Mouse (Mus musculus): ENCODE data around the gene 4930512M02Rik. TPM values are rescaled to one million over a fixed set of nuclear protein-coding genes. Genes with fewer than 3 reads are reported as not detected.
"Not testable (repeated sequence)": the region's sequence is repeated elsewhere in the genome, so short reads cannot be mapped to it uniquely, and the experiment has no call there.

Gene 4930512M02Rik
- not detected in 2 replicates for polyA plus RNA-seq (2016; fragmentation: Nextera tagmentation; extraction: Ambion mirVana)

GRCm38 (mm10) chr11:11627735-11628134, at the start of gene 4930512M02Rik:
TSS of gene 4930512M02Rik (minus strand) at chr11:11627835.
- not testable (repeated sequence) for H3K9me3 ChIP-seq (replicated peaks); H3K4me1 ChIP-seq; H3K27ac ChIP-seq; H3K9ac ChIP-seq; H3K27me3 ChIP-seq; H3K4me2 ChIP-seq (replicated peaks); ATAC-seq (ENCODE audit: low FRiP score); H3K4me3 ChIP-seq; H3K36me3 ChIP-seq
- 90% methylated on average over 3 of the region's 4 CpGs for WGBS

- no peak overlapping the region for H3K27ac ChIP-seq
Measured at GRCm38 (mm10) chr11:11677165-11677564, 49.5 kb upstream of the 4930512M02Rik start.

GRCm38 (mm10) chr11:11676068-11676741, 48.6 kb upstream of the 4930512M02Rik start:
- H3K27me3 ChIP-seq = no peaks in the 10 kb centered on the region
- no peaks in the 10 kb centered on the region for H3K36me3 ChIP-seq
- 87% methylated on average over 9 of the region's 9 CpGs for WGBS
- H3K4me3 ChIP-seq = no peak overlapping the region
- no peak overlapping the region for H3K9ac ChIP-seq
- H3K4me1 ChIP-seq = no peaks in the 10 kb centered on the region
- H3K4me2 ChIP-seq (replicated peaks) = no peak overlapping the region
- H3K9me3 ChIP-seq (replicated peaks) = no peaks in the 10 kb centered on the region
- ATAC-seq (ENCODE audit: low FRiP score) = no peak
- H3K27ac ChIP-seq = no peak overlapping the region

More at GRCm38 (mm10) chr11:11677165-11677564, 49.5 kb upstream of the 4930512M02Rik start:
- ATAC-seq (ENCODE audit: low FRiP score) = no peak
- no peaks in the 10 kb centered on the region for H3K9me3 ChIP-seq (replicated peaks)
- no peak overlapping the region for H3K4me2 ChIP-seq (replicated peaks)
- no peak overlapping the region for H3K9ac ChIP-seq
- no peak overlapping the region for H3K4me3 ChIP-seq
- H3K36me3 ChIP-seq = no peaks in the 10 kb centered on the region
- H3K4me1 ChIP-seq = no peaks in the 10 kb centered on the region
- no peaks in the 10 kb centered on the region for H3K27me3 ChIP-seq
- 84% methylated on average over 7 of the region's 7 CpGs for WGBS

DNA sequence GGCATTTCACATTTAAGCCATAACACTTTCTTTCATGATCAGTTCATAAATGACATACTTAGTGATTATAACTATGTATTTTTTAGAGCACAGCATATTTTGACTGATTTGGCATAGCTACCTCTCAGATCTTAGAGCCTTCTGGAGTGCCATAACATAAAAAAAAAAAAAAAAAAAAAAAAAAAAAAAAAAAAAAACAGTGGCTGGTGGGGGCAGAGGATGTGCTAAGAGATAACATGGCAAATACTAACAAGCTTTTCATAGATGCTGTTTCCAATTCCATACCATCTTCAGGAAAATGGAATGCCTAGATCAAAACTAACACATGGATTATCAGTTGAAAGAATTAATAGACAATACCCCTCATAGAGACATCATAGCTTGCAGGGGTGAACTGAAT, 47.4 kb upstream of the 4930512M02Rik start:
- Histone ChIP-seq H3K27ac (no peak overlapping the region), H3K9ac (no peak overlapping the region), H3K4me2 (replicated peaks) (no peak overlapping the region), H3K9me3 (replicated peaks) (no peaks in the 10 kb centered on the region), H3K4me1 (no peaks in the 10 kb centered on the region), H3K27me3 (no peaks in the 10 kb centered on the region), H3K36me3 (no peaks in the 10 kb centered on the region), H3K4me3 (no peak overlapping the region)
- ATAC-seq (ENCODE audit: low FRiP score) = no peak

DNA sequence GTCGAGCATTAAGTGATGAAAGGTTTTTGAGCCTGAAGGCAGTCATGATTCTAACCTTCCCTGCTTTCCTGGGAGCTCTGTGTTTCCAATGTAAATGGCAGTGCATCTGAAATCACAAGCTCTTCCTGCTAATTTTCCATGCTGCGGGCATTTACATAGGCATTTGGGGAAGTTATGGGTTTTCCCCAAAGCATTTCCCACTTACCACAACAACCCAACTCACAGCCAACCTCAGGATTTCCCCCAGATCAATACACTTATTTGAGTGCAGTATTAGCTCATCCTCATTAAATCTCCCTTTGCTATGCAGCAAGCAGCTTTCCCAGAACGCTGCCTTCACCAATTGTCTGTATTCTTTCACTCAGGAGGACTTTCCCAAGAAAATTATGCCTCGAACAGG, 45.3 kb upstream of the 4930512M02Rik start:
- H3K36me3 ChIP-seq = no peaks in the 10 kb centered on the region
- 73% methylated on average over 4 of the region's 4 CpGs for WGBS
- no peak overlapping the region for H3K4me3 ChIP-seq
- no peak overlapping the region for H3K9ac ChIP-seq
- no peaks in the 10 kb centered on the region for H3K9me3 ChIP-seq (replicated peaks)
- H3K4me2 ChIP-seq (replicated peaks) = no peak overlapping the region
- no peaks in the 10 kb centered on the region for H3K4me1 ChIP-seq
- no peak overlapping the region for H3K27ac ChIP-seq
- ATAC-seq (ENCODE audit: low FRiP score) = no peak
- H3K27me3 ChIP-seq = no peaks in the 10 kb centered on the region

DNA sequence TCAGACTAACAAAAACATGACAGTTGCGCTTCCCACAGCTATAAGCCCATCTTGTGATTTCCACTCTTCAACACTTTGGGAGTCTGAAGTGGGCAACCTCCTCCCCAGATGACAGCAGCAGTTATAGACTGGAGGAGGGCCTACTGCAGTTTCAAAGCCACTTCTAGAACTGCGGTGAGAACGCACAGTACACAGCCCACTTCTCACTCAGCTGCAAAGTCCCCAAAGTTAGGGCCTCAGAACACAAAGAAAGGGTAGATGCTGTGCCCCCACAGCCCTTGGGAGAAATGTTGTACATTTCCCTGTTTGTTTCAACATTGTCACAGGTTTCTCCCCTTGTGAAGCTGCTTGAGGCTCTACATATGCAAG, 40.3 kb upstream of the 4930512M02Rik start:
- Histone ChIP-seq H3K27ac (no peak overlapping the region), H3K9me3 (replicated peaks) (no peaks in the 10 kb centered on the region), H3K27me3 (no peaks in the 10 kb centered on the region), H3K4me3 (no peak overlapping the region), H3K9ac (no peak overlapping the region), H3K4me1 (no peaks in the 10 kb centered on the region), H3K36me3 (no peaks in the 10 kb centered on the region), H3K4me2 (replicated peaks) (no peak overlapping the region)
- no peak for ATAC-seq (ENCODE audit: low FRiP score)
- 91% methylated on average over 3 of the region's 3 CpGs for WGBS

GRCm38 (mm10) chr11:11667254-11667921, 39.8 kb upstream of the 4930512M02Rik start:
- no peaks in the 10 kb centered on the region for H3K27me3 ChIP-seq
- H3K36me3 ChIP-seq = no peaks in the 10 kb centered on the region
- no peak overlapping the region for H3K27ac ChIP-seq
- H3K4me2 ChIP-seq (replicated peaks) = no peak overlapping the region
- H3K4me1 ChIP-seq = no peaks in the 10 kb centered on the region
- H3K9ac ChIP-seq = no peak overlapping the region
- H3K4me3 ChIP-seq = no peak overlapping the region
- no peak for ATAC-seq (ENCODE audit: low FRiP score)
- H3K9me3 ChIP-seq (replicated peaks) = no peaks in the 10 kb centered on the region
- 85% methylated on average over 4 of the region's 4 CpGs for WGBS

GRCm38 (mm10) chr11:11660651-11661050, 33.0 kb upstream of the 4930512M02Rik start:
- Histone ChIP-seq H3K36me3 (no peaks in the 10 kb centered on the region), H3K4me2 (replicated peaks) (no peak overlapping the region), H3K27ac (no peak overlapping the region), H3K9me3 (replicated peaks) (no peaks in the 10 kb centered on the region), H3K27me3 (no peaks in the 10 kb centered on the region), H3K9ac (no peak overlapping the region), H3K4me1 (no peaks in the 10 kb centered on the region), H3K4me3 (no peak overlapping the region)
- 88% methylated on average over 4 of the region's 4 CpGs for WGBS
- no peak for ATAC-seq (ENCODE audit: low FRiP score)

- no peaks in the 10 kb centered on the region for H3K4me1 ChIP-seq
- no peaks in the 10 kb centered on the region for H3K36me3 ChIP-seq
- no peak overlapping the region for H3K4me2 ChIP-seq (replicated peaks)
- H3K9ac ChIP-seq = no peak overlapping the region
- no peak overlapping the region for H3K4me3 ChIP-seq
- H3K9me3 ChIP-seq (replicated peaks) = no peaks in the 10 kb centered on the region
- ATAC-seq (ENCODE audit: low FRiP score) = no peak
- WGBS = 80% methylated on average over 4 of the region's 4 CpGs
- no peak overlapping the region for H3K27ac ChIP-seq
- H3K27me3 ChIP-seq = no peaks in the 10 kb centered on the region
Measured at GRCm38 (mm10) chr11:11658834-11659233, 31.2 kb upstream of the 4930512M02Rik start.

DNA sequence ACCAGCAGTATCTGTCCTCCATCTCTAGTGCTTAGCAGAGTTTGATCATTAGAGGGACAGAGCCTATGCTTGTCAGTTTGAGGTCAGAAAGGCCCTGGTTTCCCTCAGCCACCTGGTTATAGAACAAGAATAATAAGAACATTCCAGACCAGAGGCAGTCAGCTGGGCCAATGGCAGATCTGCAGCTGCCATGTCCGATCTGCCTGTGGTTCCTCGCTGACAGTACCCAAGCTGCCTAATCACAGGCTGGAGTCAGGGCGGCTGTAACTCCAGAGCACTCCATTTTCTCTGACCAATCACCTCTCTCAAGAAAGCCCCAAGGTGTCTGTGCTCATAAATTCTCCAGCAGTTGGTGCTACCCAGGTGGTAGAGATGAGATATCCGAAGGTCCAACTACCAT, 30.0 kb upstream of the 4930512M02Rik start:
- Histone ChIP-seq H3K4me3 (no peak overlapping the region), H3K4me1 (no peaks in the 10 kb centered on the region), H3K27ac (no peak overlapping the region), H3K9ac (no peak overlapping the region), H3K27me3 (no peaks in the 10 kb centered on the region), H3K4me2 (replicated peaks) (no peak overlapping the region), H3K36me3 (no peaks in the 10 kb centered on the region), H3K9me3 (replicated peaks) (no peaks in the 10 kb centered on the region)
- ATAC-seq (ENCODE audit: low FRiP score) = no peak
- 89% methylated on average over 4 of the region's 4 CpGs for whole genome bisulfite sequencing

DNA sequence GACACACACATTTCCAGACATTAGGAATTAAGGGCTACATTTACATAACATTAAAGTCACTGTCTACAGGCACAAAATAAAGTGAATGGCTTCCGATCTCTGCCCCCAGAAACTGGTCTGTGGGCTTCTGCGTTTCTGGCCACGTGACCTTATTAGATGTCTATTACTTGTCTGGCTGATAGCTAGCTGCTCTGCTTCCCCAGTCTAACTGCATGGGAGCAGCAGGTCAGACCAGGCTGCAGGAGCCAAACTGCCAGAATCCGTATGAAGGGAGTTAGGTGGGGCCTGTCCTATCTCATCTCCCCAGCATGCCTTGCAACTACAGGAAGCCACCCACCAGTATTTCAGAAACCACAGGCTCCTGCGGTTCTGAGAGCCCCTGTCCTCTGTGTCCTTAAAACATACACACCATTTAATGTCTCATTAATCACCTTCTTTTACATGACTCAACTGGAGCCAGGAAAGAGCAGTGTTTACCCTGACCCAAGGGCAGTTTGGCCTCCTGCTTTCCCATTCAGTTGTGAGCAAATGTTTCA, 29.4 kb upstream of the 4930512M02Rik start:
- 58% methylated on average over 5 of the region's 5 CpGs for WGBS
- H3K9me3 ChIP-seq (replicated peaks) = no peaks in the 10 kb centered on the region
- ATAC-seq (ENCODE audit: low FRiP score) = no peak
- no peaks in the 10 kb centered on the region for H3K36me3 ChIP-seq
- H3K9ac ChIP-seq = no peak overlapping the region
- H3K4me1 ChIP-seq = no peaks in the 10 kb centered on the region
- no peaks in the 10 kb centered on the region for H3K27me3 ChIP-seq
- no peak overlapping the region for H3K4me2 ChIP-seq (replicated peaks)
- no peak overlapping the region for H3K27ac ChIP-seq
- no peak overlapping the region for H3K4me3 ChIP-seq

- no peaks in the 10 kb centered on the region for H3K9me3 ChIP-seq (replicated peaks)
- no peaks in the 10 kb centered on the region for H3K4me1 ChIP-seq
- no peak overlapping the region for H3K4me3 ChIP-seq
- H3K36me3 ChIP-seq = no peaks in the 10 kb centered on the region
- no peak overlapping the region for H3K4me2 ChIP-seq (replicated peaks)
- 85% methylated on average over 3 of the region's 3 CpGs for WGBS
- H3K9ac ChIP-seq = no peak overlapping the region
- H3K27ac ChIP-seq = no peak overlapping the region
- no peak for ATAC-seq (ENCODE audit: low FRiP score)
- no peaks in the 10 kb centered on the region for H3K27me3 ChIP-seq
Measured at GRCm38 (mm10) chr11:11656388-11656787, 28.8 kb upstream of the 4930512M02Rik start.

DNA sequence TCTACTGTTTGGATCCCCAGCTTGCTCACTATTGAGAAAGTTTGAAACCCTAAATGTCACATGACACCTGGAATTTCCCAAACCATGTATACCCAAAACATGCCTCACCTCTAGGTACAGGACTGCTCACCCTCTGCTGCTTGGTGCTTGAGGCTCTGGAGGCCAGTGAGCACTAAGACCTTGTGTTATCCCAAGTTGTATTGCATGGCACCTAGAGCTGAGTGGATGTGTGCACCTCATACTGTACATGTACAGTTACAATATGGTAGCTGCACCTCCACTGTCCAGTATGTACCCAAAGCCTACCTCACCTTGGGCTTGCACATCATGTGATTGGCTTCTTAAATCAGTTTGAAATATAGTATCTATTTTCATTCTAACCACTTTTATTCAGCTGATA, 16.7 kb upstream of the 4930512M02Rik start:
- Histone ChIP-seq H3K27ac (no peak overlapping the region), H3K4me1 (no peaks in the 10 kb centered on the region), H3K9ac (no peak overlapping the region), H3K9me3 (replicated peaks) (no peaks in the 10 kb centered on the region), H3K36me3 (no peaks in the 10 kb centered on the region), H3K4me2 (replicated peaks) (no peak overlapping the region), H3K27me3 (no peaks in the 10 kb centered on the region), H3K4me3 (no peak overlapping the region)
- ATAC-seq (ENCODE audit: low FRiP score) = no peak

All from hindbrain, embryonic 12.5 days (tissue).